Mouse (Mus musculus) cerebellum, adult 2 months (tissue): ENCODE results near the gene Slc4a3. TPM values are rescaled to one million over a fixed set of nuclear protein-coding genes. Genes with fewer than 3 reads are reported as not detected.
A peak's percentile ranks its signal among the peaks of the same experiment; 100 is the strongest.

Experiments
- DNase-seq, 2 experiments: peaks; one replicate each; pipeline ENCODE4 v3.0.0; 2021
- H3K27ac ChIP-seq: fragments of 200-500 bp; 2 replicates; pipeline ENCODE4 v1.5.1; 2012; ENCODE audit warnings: low read length, control low read depth, inconsistent platforms; ENCODE audit not compliant: insufficient read depth
- H3K27me3 ChIP-seq: fragments of 200-500 bp; 2 replicates; pipeline ENCODE4 v1.6.1; 2012; ENCODE audit warnings: inconsistent platforms, mild to moderate bottlenecking, low read length, moderate library complexity; ENCODE audit not compliant: control insufficient read depth, insufficient read depth
- H3K4me1 ChIP-seq: fragments of 200-500 bp; 2 replicates; pipeline ENCODE4 v1.6.1; 2011; ENCODE audit warnings: low read length; ENCODE audit not compliant: control insufficient read depth, insufficient read depth
- H3K4me3 ChIP-seq: fragments of 200-500 bp; replicated peaks from 2 replicates; pipeline ENCODE3; 2011; ENCODE audit warnings: mild to moderate bottlenecking, low read depth, low read length, control low read depth; ENCODE audit not compliant: insufficient read depth
- CTCF ChIP-seq: fragments of 200-500 bp; IDR thresholded peaks from 2 replicates; pipeline ENCODE4 v1.5.1; 2011; ENCODE audit warnings: low read depth, mild to moderate bottlenecking, control low read depth, low read length, moderate library complexity, borderline replicate concordance; ENCODE audit not compliant: insufficient read depth
- POLR2A ChIP-seq: fragments of 200-500 bp; IDR thresholded peaks from 2 replicates; pipeline ENCODE4 v1.6.1; 2011; ENCODE audit warnings: low read length, control low read depth, borderline replicate concordance; ENCODE audit not compliant: insufficient read depth
- WGBS: fragments of 180-500 bp; shearing (Covaris S2); methylation state at CpG from one replicate; pipeline ENCODE4 v1.1.7; 2018; 5-methylcytosine and 5-hydroxymethylcytosine counted together
- polyA plus RNA-seq: library from polyadenylated mRNA; depleted of rRNA; stranded (reverse); fragments of >200 nt; gene quantifications from 2 replicates; pipeline ENCODE4 v1.2.3, GENCODE M21; 2012; rRNA removed

The Slc4a3 gene
- polyA plus RNA-seq = 99.5 and 99.6 TPM in 2 replicates

DNA sequence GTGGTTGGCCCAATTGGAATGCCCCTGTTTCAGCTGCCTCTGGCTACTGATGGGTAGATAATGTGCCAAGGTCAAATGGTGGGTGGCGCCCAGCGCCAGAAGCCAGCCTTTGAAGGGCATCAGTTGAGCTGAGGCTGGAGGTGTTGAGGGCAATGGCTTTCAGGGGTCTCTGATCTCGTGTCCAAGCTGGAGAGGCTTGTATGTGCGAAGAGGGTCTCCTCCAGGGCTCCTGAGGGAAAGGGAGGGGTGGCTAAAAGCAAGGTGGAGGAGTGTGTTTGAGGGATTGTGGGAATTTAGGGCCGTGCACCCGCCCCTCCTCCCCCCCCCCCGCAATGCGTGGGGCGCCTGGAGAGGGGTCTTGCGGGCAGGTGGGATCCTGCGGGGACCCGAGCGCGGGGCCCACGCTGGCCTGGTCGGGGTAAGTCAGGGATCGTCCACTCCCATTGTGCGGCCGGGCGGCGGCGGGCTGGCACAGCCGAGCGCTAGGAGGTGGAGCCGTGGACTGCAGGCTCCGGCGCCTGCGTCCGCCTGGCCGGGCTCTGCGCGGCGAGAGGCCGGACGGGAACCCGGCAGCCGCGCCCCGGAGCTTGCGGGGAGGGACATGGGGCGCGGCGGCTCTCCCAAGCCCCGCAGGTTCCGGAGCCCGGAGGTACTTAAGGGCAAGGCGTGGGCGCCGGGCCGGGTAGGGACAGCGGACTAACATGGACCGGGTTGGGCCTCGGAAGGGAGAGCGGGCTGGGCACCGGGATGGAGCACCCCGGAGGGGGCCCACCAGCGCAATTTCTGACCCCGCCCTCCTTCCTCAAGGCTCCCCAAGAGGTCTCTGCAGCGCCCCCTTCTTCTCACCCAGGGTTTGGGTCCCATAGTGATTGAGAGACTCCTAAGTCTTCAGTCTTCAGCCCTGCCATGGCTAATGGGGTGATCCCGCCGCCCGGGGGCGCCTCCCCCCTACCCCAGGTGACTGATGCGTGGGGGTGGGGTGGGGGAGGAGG lies at the start of gene Slc4a3:
Gene Slc4a3 (plus strand): TSS at position 302 of the 992 bp plus-strand sequence.
- H3K4me1 ChIP-seq = peaks cover 17% of the 10 kb centered on the region

DNA sequence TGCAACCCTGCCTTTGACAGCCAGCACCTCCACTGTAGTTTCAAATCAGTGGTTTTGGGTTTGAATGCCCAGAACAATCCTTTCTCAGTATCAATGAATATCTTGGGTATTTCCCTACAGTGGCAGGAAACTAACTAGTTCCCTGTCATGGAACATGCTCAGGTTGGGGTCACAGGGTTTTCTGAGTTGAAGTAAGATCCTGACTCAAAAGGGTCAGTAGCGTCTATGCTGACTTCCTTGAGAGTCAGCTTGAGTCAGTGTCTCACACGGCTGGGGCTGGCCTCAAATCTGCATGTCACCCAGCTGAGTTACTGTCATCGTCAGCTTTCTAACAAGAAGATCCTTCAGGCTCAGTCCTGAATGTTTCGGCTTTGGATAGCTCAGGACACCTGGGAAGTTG lies 47.2 kb upstream of the Slc4a3 start:
- 85% methylated on average over 4 of the region's 4 CpGs for WGBS
- no peaks in the 10 kb centered on the region for H3K4me1 ChIP-seq
- DNase-seq = no peak
- no peak for TF ChIP-seq CTCF
- no peak for TF ChIP-seq POLR2A
- H3K27me3 ChIP-seq = no peaks in the 10 kb centered on the region
- H3K27ac ChIP-seq = no peak overlapping the region
- no peak overlapping the region for H3K4me3 ChIP-seq

More for the DNA sequence above, at the start of gene Slc4a3:
- peak within 1 kb of the TSS; percentile 58 for H3K4me3 ChIP-seq
- DNase-seq = peak; percentile 81 to 86
- H3K27ac ChIP-seq = peak within 1 kb of the TSS; percentile 35
- 1% methylated on average over 57 of the region's 64 CpGs for WGBS
- TF ChIP-seq CTCF (no peak), POLR2A (peak; percentile 40; the same call in 1 of the 2 replicates)
- H3K27me3 ChIP-seq = no peaks in the 10 kb centered on the region

DNA sequence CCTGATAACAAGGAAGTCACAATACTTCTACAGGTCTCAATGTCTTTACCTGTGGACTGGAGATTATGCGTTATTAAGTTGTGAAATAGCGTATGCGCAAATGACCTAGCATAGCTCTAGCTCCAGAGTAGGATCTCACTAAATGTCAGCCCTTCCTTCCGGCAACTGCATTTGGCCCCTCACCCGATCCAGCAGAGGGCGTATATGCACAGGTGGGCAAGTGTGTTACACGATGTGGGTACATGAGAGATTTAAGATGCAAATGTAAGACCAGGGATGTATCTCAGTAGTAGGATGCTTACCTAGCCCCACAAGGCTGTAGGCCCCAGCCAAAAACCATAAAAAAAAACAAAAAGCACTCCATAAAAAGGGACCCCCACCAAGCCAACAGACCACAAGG lies 46.6 kb upstream of the Slc4a3 start:
- Histone ChIP-seq H3K4me1 (peaks cover 3% of the 10 kb centered on the region; the same call in 1 of the 2 replicates), H3K4me3 (no peak overlapping the region), H3K27me3 (no peaks in the 10 kb centered on the region), H3K27ac (no peak overlapping the region)
- TF ChIP-seq CTCF (0 out of 2 replicates have a peak, but pooled peaks have one; percentile 7), POLR2A (no peak)
- WGBS = 82% methylated on average over 7 of the region's 7 CpGs
- no peak for DNase-seq

DNA sequence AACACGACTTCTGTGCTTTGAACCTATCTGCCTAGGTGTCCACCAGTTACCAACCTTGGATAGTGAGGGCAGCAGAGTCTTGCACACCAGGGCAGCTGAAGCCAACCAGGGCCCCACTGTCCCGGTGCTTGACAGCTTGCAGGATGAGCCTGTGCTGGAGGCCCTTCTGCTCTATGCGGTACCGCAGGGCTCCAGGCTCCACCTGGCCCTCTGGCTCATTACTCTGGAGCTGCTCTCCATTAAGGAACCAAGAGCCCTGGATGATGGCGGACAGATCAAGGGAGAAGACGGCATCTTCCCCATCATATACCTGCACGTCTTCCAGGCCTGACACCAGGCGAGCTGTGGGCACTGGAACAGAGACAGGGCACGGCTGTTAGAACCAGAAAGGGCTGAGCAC lies 44.2 kb upstream of the Slc4a3 start:
- TF ChIP-seq CTCF = no peak
- TF ChIP-seq POLR2A = no peak
- no peak overlapping the region for H3K4me3 ChIP-seq
- no peak overlapping the region for H3K27ac ChIP-seq
- H3K27me3 ChIP-seq = no peaks in the 10 kb centered on the region
- 95% methylated on average over 9 of the region's 9 CpGs for WGBS
- peak in 1 of 2 experiments; percentile 9 for DNase-seq
- peaks cover 9% of the 10 kb centered on the region for H3K4me1 ChIP-seq

DNA sequence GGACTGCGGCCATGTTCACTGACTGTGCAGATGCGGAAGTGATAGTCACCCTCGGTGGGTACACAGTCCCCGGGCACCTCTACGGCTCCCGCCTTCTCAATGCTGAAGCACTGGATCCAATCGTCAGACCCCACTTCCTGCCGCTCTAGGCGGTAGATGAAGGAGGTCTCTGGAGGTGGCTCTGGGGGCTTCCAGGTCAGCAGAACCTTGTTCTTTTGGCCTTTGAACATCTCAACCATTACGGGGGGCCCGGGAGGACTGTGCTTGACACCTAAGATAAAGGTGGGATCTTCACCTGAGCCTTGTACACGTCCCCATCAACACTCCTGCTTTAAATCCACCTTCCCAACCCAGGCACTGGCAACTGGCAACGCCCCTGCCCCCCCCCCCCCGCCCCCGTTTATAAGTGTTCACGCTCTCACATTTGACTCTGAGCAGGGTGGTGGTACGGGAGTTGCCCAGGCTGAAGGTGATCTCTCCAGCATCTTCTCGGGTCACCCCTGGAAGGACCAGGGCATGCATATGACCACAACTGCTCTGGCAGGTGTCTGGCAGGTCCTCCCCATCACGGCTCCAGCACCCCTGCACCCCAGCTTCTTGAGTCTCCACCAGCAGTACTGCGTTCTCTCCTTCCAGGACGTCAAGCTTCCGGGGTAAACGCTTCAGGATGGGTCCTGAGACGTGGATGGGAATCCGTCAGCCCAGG lies 43.0 kb upstream of the Slc4a3 start:
- peaks cover 12% of the 10 kb centered on the region for H3K4me1 ChIP-seq
- H3K4me3 ChIP-seq = no peak overlapping the region
- TF ChIP-seq POLR2A (no peak), CTCF (no peak)
- no peak overlapping the region for H3K27ac ChIP-seq
- H3K27me3 ChIP-seq = no peaks in the 10 kb centered on the region
- peak in 1 of 2 experiments; percentile 10 for DNase-seq
- 86% methylated on average over 25 of the region's 25 CpGs for WGBS

DNA sequence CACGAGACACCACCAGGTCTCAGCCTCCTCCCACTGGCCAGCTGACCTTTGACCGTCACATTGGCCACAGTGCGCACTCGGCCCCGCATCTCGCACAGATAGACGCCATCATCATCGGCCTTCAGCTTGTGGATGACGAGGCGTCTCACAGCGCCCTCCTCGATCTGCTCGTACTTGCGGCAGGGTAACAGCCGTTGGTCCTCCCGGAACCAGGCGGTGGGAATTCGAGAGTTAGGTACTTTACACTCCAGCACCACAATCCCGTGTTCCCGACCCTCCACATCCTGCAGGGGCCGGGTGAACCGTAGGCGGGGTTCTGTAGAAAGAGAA lies 42.5 kb upstream of the Slc4a3 start:
- DNase-seq = peak in 1 of 2 experiments; percentile 21
- Histone ChIP-seq H3K27ac (no peak overlapping the region), H3K4me1 (peaks cover 12% of the 10 kb centered on the region), H3K27me3 (no peaks in the 10 kb centered on the region), H3K4me3 (no peak overlapping the region)
- WGBS = 75% methylated on average over 23 of the region's 23 CpGs
- TF ChIP-seq CTCF = no peak
- no peak for TF ChIP-seq POLR2A

DNA sequence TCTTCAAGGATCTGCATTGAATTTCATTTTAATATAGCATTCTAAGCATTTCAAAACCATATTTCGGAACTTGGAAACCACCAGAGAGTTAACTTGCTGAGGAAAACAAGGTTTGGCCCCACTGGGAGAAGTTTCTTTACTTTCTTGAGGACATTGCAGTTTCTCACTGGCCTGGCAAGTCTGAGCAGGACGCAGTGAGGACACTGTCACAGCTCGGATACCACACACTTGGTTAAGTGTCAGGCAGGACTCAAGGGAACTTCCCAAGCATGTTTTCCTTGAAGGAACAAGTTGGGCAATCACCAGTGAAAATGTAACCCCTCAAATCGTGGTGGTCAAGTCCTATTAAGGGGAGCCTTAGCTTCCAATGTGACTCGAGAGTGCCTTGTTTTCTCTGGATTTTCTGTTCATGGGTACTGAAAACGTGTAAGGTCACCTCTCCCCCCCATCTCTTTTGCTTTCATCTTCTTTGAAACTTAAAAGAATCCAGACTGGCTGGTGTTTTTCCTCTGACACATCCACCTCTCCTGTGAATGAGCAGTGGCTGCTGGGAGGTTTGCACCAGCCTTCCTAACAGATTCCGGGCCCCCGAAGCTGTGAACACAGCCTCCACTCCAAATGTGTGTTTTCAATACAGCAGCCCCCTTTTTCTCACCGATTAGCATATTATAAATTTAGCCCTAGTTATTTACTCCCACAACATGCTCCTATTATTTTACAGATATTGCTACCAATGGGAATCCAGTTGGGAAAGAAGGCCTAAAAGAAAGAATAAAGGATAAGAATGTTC lies 41.6 kb upstream of the Slc4a3 start:
- peak in 1 of 2 experiments; percentile 18 for DNase-seq
- TF ChIP-seq CTCF = no peak
- TF ChIP-seq POLR2A = no peak
- 73% methylated on average over 9 of the region's 9 CpGs for WGBS
- H3K27me3 ChIP-seq = no peaks in the 10 kb centered on the region
- peak overlapping the region; percentile 69 for H3K4me3 ChIP-seq
- no peak overlapping the region; the same call in 1 of the 2 replicates for H3K27ac ChIP-seq
- peaks cover 12% of the 10 kb centered on the region for H3K4me1 ChIP-seq
